Mouse (Mus musculus) liver, postnatal 0 days (tissue): ENCODE measurements around the gene Taar9.

ENCODE experiments used
- CTCF ChIP-seq: sonication (generic); IDR thresholded peaks from 2 replicates; pipeline ENCODE4 v1.5.1; 2016; ENCODE audit warnings: antibody characterized with exemption, low read depth
- EP300 ChIP-seq: IDR thresholded peaks from 2 replicates; pipeline ENCODE4 v1.6.1; 2016; ENCODE audit warnings: antibody characterized with exemption, low read depth, mild to moderate bottlenecking

DNA sequence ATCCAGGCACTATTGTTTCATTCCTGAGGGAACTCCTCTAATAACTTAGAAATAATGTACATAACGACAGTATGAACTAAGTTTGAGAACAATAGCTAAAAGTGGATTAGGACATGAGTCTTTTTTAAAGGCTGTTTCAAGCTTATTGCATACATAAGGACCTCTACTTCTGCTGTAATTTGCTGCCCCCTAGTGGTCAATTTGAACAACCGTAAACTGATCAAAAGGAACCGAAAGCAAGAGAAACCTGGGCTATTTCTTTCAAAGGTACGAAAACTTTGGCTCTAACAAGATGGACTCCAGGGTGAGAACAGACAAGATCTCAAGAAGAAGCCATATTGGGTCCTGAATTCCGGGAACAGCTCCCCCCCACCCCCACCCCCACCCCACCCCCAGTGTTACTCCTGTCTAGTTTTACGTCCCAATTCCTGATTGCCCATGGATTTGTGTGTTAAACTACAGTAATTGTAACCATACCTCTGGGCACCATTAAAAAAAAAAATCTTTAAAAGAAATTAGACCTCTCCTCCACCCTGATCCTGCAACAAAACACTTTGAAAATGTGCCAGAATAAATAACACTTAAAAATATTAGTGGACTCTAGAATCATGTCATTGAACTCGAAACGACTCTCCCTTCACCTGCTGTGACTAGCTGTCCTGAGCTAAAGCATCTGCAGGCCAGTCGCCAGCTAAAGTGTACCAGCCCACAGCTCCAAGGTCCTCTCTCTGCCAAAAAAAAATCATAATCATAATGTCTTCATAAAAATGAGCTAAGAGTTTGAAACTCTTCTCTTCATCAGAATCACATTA, 22.3 kb upstream of the Taar9 start:
- TF ChIP-seq EP300 (no peak), CTCF (peak; percentile 87)
